Mouse (Mus musculus) testis, postnatal 14 days (tissue): Measurements from ENCODE around the gene Gtf2h2.
"Not testable (repeated sequence)": the region's sequence is repeated elsewhere in the genome, so short reads cannot be mapped to it uniquely, and the experiment has no call there.

Experiments
- DNase-seq: peaks from one replicate; pipeline ENCODE4 v3.0.0; 2021; ENCODE audit warnings: low spot score

Gtf2h2 gene

DNA sequence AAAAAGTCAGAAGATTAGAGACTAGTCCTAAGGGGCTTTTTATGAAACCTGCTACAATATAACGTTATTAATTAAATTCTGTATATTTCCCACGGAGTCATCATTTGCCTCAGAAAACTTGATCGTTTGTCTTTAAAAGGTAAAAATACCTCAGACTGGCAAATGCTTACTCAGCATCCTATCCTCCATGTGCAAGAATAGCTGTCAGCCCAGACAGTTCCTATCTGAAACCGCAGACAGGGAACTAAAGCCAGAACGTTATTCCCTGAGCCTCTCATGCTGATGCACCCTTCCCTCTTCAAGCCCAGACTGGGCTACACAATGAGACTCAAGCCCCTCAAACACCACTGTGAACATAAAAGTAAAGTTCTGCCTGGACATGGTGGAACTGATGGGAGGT, 2.0 kb downstream of the Gtf2h2 start:
- DNase-seq = no peak

DNA sequence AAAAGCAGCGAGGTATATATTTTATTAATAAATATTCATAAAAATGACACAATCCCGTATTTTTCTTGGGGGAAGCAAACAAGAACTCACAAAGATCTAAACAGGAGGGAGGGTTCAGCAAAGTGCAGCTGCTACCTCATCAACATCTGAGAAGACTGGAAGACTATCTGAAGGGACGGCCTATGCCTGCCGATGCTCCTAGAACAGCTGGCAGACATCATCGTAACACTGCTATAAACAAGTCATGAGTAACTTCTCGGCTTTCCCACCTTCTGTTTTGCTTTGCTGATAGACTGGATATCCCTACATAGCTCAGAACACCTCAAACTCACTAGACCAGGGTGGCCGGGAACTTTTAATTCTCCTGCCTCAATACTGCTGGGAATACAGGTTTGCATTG, 8.8 kb downstream of the Gtf2h2 start:
- DNase-seq = no peak

DNA sequence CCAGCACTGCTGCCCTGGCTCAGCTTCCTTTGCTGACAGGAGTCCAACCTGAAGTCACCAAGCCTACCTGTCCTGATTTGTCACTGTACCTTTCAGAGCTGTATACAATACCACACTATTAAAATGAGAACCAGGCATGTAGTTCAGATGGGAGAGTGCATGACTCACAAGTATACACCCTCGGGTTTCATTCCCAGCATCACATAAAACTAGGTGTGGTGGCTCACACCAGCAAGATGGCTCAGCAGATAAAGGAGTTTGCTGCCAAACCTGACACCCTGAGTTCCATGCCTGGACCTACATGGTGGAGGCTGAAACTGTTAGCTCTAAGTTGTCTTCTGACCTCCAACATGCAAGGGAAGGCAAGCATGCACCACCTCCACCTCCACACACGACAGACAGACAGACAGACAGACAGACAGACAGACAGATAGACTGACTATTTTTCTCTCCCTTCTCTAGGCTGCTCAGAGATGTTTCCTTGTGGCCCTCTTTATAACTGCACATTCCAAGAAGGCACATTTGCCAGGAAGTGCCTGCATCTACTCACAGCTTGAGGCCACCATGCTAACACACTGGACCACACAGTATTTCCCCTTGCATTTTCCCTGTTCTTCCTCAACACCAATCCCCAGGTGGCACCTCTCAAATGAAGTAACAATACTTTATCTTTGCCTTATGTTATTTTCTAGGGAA, 28.7 kb downstream of the Gtf2h2 start:
- DNase-seq = no peak

DNA sequence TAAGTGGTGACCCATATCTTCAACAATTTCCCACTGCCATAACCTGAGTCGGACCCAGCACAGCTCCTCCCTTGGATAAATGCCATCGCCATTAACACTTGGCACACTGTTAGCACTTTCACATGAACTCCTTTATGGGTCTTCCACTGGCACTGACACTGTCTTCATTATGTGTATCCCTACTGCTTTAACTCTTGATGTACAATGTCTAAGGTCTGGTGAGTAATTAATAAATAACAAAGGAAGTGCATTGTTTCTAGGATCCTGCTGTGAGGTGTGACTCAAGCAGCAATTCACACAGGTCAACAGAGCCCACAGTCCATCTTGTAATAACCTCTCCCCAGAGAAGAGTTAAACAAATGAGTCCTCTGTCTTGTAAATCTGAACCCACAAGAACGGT, 31.0 kb downstream of the Gtf2h2 start:
- DNase-seq = no peak

DNA sequence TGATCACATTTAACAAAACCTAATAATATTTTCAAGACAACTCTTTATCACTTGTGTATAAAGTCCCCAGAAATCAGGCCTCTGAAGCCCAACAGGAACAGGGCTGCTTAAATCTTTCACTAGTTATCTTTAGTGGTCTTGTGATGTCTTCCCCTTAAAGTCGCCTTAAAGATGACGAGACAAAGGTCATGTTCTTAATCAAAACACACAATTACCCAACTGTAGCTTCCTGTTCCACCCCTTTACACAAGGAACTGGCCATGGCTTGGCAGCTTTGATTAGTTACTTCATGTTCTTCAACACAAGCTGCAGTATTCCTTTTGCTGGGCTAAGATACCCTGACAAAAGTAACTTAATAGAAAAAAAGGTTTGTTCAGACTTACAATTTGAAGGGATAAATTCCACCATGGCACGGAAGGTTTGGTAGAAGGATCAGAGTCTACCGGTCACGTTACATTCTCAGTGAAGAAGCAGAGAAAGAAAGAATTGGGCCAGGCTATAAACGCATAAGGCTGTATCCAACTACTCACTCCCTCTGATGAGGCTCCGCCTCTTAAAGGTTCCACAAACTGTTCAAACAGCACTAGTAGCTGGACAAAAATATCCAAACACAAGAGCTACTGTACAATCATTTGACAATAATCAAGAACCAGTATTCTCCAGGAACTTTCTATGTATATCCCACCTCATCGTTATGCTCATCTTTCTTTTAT, 39.8 kb downstream of the Gtf2h2 start, which contains the start of gene Naip1:
TSS of gene Naip1 (minus strand) at position 455 of the 713 bp plus-strand sequence.
- not testable (repeated sequence) for DNase-seq

DNA sequence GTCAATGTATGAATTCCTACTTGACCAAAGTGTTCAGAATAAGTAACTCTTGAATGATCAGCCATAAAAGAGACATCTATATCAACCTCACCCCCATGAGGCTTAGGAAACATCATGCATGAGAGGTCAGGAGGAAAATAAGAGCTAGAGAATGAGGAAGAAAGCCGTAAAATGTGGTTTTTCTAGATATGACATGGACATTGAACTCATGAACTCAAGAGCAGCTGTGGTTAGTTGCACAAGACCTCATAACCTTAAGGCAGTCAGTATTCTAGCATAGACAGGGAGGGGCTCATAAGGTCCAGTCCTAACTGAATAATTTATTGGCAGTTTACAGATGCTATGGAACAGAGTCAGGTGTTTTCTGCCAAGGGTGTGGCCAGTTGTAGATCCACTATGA, 42.9 kb downstream of the Gtf2h2 start:
- DNase-seq = no peak

DNA sequence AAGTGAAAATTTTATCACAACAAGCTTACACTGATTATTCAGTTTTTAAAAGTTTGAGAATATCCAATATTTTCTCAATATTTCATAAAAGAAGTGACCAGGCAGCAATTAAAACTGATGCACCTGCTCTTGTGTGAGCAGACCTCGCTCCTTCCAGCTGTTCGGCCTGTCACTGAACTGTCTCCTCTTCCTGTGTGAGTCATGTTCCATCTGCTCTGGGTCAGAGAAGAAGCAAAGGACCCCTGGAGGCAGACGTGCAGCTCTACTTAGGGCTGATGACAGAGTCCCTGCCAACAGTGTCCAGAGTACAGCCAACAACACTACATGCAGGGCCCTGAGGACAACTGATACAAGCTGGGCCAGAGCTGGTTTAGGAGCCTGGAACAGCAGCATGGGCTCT, 52.3 kb downstream of the Gtf2h2 start:
- no peak for DNase-seq

DNA sequence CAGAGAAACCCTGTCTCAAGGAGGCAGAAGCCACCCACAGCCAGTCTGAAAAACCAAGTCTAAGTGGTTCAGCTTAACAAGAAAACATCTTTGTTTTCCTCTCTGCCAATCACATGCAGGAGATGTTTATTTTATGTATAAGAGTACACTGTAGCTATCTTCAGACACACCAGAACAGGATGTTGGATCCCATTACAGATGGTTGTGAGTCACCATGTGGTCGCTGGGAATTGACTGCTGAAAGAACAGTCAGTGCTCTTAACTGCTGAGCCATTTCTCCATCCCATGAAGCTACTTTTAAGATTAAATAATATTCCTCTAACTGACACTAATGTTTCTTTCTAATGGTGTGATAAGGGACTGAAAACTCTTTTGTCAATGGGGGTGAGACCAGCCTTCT, 53.7 kb downstream of the Gtf2h2 start:
- DNase-seq = no peak

DNA sequence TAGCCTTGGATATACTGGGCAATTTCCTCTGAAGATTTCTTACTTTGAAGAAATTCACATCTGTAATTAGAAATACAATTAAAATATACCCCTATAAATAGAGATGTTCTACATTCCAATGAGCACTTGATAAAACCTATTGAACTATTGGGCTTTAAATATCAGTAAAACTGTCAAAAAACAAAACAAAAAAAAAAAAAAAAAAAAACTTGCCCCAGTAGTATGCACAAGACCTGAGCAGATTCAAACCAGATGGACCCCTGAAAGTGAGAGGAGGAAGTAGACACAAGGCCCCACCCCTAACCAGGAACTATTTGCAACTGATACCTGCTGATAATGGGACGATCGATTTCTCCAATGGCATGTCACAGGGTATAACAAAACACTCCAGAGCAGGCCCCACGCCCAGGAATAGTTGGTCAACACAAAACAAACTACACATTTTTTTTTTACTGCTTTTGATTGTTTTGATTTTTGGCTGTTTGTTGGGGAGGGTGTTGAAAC, 55.0 kb downstream of the Gtf2h2 start:
- DNase-seq = no peak

DNA sequence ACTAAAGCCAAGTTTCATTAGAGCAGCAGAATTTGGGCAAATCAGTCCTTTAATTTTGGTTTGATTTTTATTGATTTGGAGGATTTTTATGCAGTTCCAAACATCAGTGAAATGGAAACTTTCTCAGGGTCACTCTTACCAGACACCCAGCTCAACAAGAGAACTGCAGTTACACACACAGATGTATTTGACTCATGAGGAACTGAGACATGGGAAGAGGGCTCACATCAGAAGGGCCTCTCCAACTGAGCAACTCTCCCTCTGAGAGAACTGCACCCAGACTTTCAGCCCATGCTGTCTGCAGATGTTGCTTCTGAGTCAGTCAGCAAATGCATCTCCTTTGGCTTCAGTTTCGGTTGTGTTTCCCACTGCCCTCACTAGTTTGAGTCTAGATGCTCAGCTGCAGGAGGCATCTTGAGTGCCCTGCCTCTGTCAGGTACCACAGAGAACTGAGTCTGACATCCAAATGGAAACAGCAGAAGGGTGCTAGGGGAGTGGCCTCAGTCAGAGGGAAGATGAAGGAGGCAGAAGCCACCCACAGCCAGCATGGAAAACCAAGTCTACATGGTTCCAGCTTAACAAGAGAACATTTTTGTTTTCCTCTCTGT, 55.7 kb downstream of the Gtf2h2 start:
- DNase-seq = not testable (repeated sequence)

DNA sequence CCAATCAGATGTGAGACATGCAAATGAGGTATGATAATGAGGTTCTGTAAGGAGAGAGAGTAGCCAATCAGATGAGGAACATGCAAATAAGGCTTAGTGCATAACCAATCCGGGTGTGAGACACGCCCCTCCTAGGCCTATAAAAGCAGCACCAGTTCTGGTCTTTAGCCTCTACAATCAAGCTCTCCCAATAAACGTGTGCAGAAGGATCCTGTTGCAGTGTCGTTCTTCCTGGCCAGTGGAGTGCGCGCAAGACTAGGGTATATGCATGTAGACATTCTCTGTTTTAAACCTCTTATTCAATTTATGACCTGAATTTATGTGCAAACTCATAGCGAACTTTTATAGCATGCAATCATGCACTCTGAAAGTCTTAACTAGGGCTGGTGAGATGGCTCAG, 72.4 kb downstream of the Gtf2h2 start:
- DNase-seq = not testable (repeated sequence)

DNA sequence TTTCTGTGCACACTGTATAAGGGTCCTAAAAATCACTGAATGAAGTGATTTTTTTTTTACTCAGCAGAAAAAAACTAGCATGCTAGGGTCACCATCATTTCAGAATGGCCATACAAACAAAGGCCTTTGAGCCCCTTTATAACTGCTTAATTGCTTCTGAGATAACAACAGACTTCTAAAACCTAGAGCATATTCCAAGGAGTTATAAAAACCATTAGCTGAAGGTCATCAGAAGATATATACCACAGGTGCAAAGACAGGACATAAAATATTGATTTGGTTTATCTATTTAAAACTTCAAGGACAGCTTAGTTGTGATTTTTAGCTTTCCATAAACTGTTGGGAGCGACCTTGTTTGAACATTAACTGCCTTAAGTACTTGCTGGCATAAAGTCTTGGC, 78.0 kb downstream of the Gtf2h2 start:
- DNase-seq = no peak
